Comparison of ENCODE assay signal across 16 mouse cellular contexts in the genomic region with DNA sequence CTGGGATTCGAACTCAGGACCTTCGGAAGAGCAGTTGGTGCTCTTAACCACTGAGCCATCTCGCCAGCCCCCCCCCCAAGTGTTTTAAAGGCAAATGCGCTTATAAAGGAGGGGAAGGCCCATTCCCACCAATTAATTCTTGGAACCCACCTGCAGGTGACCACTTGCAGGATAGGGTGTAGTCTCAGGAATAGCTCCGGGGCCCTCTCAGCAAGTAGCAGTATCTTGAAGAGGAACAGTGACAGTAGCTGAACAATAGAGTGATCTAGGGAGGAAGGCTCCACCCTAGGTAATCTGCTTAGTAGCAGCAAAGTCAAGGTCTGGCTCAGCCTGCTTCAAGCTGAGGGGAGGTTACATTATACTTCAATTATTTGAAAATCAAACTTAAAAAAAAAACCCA.
"Had no signal": no experiment of that assay in that cellular context is flagged by ENCODE, and none has a peak within 500 bp of the region (broad histone marks: within the 10 kb centered on the region; RNA-seq: fewer than 3 reads in every experiment).

No protein-coding gene starts in this region.

- ATAC-seq: lung, postnatal 0 days; midbrain, embryonic 13.5 days; midbrain, embryonic 15.5 days had no signal

- H3K9ac ChIP-seq: lung, embryonic 15.5 days; midbrain, embryonic 13.5 days; midbrain, embryonic 15.5 days; neural tube, embryonic 12.5 days; stomach, embryonic 15.5 days had no signal

- H3K4me2 ChIP-seq: lung, embryonic 15.5 days; midbrain, embryonic 11.5 days; midbrain, embryonic 13.5 days; midbrain, embryonic 15.5 days; neural tube, embryonic 12.5 days; stomach, embryonic 15.5 days had no signal

- H3K27ac ChIP-seq: lung, embryonic 15.5 days; macrophage; midbrain, embryonic 13.5 days; midbrain, embryonic 15.5 days; neural tube, embryonic 12.5 days; stomach, embryonic 15.5 days had no signal

- H3K27me3 ChIP-seq: lung, embryonic 15.5 days; megakaryocyte, embryonic 14.5 days; midbrain, embryonic 13.5 days; midbrain, embryonic 15.5 days; neural tube, embryonic 12.5 days; stomach, embryonic 15.5 days had no signal

- H3K36me3 ChIP-seq: lung, embryonic 15.5 days; midbrain, embryonic 13.5 days; midbrain, embryonic 15.5 days; neural tube, embryonic 12.5 days; stomach, embryonic 15.5 days had no signal

- H3K4me1 ChIP-seq: lung, embryonic 15.5 days; megakaryocyte, embryonic 14.5 days; midbrain, embryonic 13.5 days; midbrain, embryonic 15.5 days; neural tube, embryonic 12.5 days; stomach, embryonic 15.5 days had no signal

- H3K4me3 ChIP-seq: lung, embryonic 15.5 days; megakaryocyte, embryonic 14.5 days; midbrain, embryonic 13.5 days; midbrain, embryonic 15.5 days; neural tube, embryonic 12.5 days; stomach, embryonic 15.5 days had no signal

- DNase-seq: lung, adult 2 months; lung, postnatal 14 days; lung, postnatal 36 days; right cerebral cortex, postnatal 14 days; thymus, adult 18-20 months; thymus, postnatal 14 days; thymus, postnatal 36 days had no signal

- H3K9me3 ChIP-seq: lung, embryonic 15.5 days; megakaryocyte, embryonic 14.5 days; midbrain, embryonic 13.5 days; midbrain, embryonic 15.5 days; neural tube, embryonic 12.5 days; stomach, embryonic 15.5 days had no signal
